Mouse (Mus musculus): ENCODE results near the gene Gm10409. TPM values are rescaled to one million over a fixed set of nuclear protein-coding genes. Genes with fewer than 3 reads are reported as not detected.

Gene Gm10409
- total RNA-seq (2023), result not detected

GRCm38 (mm10) chr14:3412314-3412713, at the start of gene Gm10409:
Gene Gm10409, plus strand, starts transcription at chr14:3412614.

GRCm38 (mm10) chr14:3394793-3395192, 17.6 kb upstream of the Gm10409 start, which contains the start of gene Gm10413:
Gene Gm10413, plus strand, starts transcription at chr14:3395093.

GRCm38 (mm10) chr14:3427803-3428202, 15.4 kb downstream of the Gm10409 start, which contains the start of gene Gm3005:
Gene Gm3005, plus strand, starts transcription at chr14:3428103.

GRCm38 (mm10) chr14:3449079-3449478, 36.7 kb downstream of the Gm10409 start, which contains the start of gene Gm10408:
Gene Gm10408, plus strand, starts transcription at chr14:3449379.

Other genes starting within 250 kb of the Gm10409 start
- not detected for gene Gm5795, start 224.4 kb upstream of the Gm10409 start, total RNA-seq (2023)
- gene D830030K20Rik, start 204.1 kb upstream of the Gm10409 start, total RNA-seq (2023), result not detected
- not detected for gene Gm2956, start 80.0 kb upstream of the Gm10409 start, total RNA-seq (2023)
- not detected for gene Gm10413, start 17.5 kb upstream of the Gm10409 start, total RNA-seq (2023)
- gene Gm3005, start 15.5 kb downstream of the Gm10409 start, total RNA-seq (2023), result not detected
- not detected for gene Gm10408, start 36.8 kb downstream of the Gm10409 start, total RNA-seq (2023)
- not detected for gene Gm3012, start 221.9 kb downstream of the Gm10409 start, total RNA-seq (2023)
- not detected for gene Gm3020, start 239.4 kb downstream of the Gm10409 start, total RNA-seq (2023)